Mouse (Mus musculus): ENCODE results near the gene Evpl.

The Evpl gene

DNA sequence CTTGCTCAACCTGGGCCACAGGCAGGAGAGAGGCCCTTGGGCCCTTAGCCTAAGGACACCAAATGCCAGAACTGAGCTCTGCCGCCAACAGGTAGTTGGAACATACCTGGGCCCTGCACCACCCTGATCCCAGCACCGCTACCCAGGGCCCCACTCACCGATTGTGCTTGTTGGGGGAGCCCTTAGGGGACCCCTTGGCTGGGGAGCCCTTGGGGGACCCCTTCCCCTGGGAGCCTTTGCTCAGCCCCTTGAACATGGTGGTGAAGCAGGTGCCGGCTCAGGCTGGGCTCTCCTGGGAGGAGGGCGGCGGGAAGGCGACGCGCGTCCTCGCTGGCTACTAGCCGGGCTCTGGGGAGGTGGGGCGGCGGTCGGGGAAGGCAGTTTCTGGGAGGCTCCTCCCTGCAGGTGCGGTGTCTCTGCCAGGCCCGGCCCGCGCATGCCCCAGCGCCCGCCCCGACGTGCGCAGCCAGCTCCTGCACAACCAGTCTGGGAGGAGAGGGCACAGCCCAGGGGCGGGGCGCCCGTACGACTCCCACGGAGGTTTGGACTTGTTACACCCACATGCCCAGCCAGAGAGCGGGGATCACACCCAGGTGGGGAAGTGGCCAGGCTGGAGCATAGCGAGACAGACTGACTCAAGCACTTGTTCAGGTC, at the start of gene Evpl:
Gene Evpl, minus strand, starts transcription at position 336 of the 654 bp plus-strand sequence.
- CTCF ChIA-PET = interaction anchor here (0.6 to 2.6 kb wide), 11 partner anchors 9 to 30 kb away, joined by 3 to 10 read pairs (median 4); no protein-coding TSS in a partner anchor
- POLR2A ChIA-PET = interaction anchor here (0.8 to 3.6 kb wide), 21 partner anchors 8 to 335 kb away, joined by 3 to 21 read pairs (median 4); partner anchors contain the start of gene Trim47 (in 1 of the 4)

GRCm38 (mm10) chr11:116287351-116287750, 49.5 kb upstream of the Evpl start:
- POLR2A ChIA-PET = interaction anchor here in 3 of 4 experiments (0.5 to 2.4 kb wide), 9 partner anchors 13 to 705 kb away, joined by 3 to 8 read pairs (median 3); no protein-coding TSS in a partner anchor

GRCm38 (mm10) chr11:116285770-116286191, 47.9 kb upstream of the Evpl start:
- CTCF ChIA-PET = interaction anchor here in 2 of 4 experiments (1.0 to 1.2 kb wide), 2 partner anchors 9 to 19 kb away, joined by 3 to 4 read pairs; no protein-coding TSS in a partner anchor
- POLR2A ChIA-PET = interaction anchor here in 1 of 4 experiments (0.9 to 4.6 kb wide), 2 partner anchors 38 to 55 kb away, joined by 3 to 23 read pairs; no protein-coding TSS in a partner anchor

More at GRCm38 (mm10) chr11:116287351-116287750, 49.5 kb upstream of the Evpl start:
- CTCF ChIA-PET = interaction anchor here in 3 of 4 experiments (0.6 to 2.1 kb wide), 6 partner anchors 20 to 177 kb away, joined by 3 to 8 read pairs (median 5); no protein-coding TSS in a partner anchor

GRCm38 (mm10) chr11:116283982-116284381, 46.1 kb upstream of the Evpl start:
- POLR2A ChIA-PET = interaction anchor here in 3 of 4 experiments (0.5 to 4.6 kb wide), 15 partner anchors 8 to 619 kb away, joined by 3 to 23 read pairs (median 3); partner anchors contain the start of genes Exoc7 (in 1 of the 3) and Srp68 (in 1 of the 3)

GRCm38 (mm10) chr11:116282912-116283521, 45.1 kb upstream of the Evpl start:
- CTCF ChIA-PET = interaction anchor here (0.5 to 3.2 kb wide), 14 partner anchors 11 to 568 kb away, joined by 3 to 20 read pairs (median 6); partner anchors contain the start of gene Exoc7 (in 1 of the 4)
- POLR2A ChIA-PET = interaction anchor here (0.5 to 4.6 kb wide), 25 partner anchors 8 to 618 kb away, joined by 3 to 23 read pairs (median 5); partner anchors contain the start of genes Exoc7 (in 1 of the 4), Mrpl38 (in 1 of the 4) and Srp68 (in 1 of the 4)

More at GRCm38 (mm10) chr11:116283982-116284381, 46.1 kb upstream of the Evpl start:
- CTCF ChIA-PET = interaction anchor here in 3 of 4 experiments (1.1 to 1.5 kb wide), 3 partner anchors 25 to 57 kb away, joined by 3 to 4 read pairs (median 4); no protein-coding TSS in a partner anchor

- CTCF ChIA-PET = interaction anchor here in 3 of 4 experiments (0.5 to 3.2 kb wide), 24 partner anchors 9 to 398 kb away, joined by 3 to 20 read pairs (median 4); partner anchors contain the start of genes Exoc7 (in 1 of the 3), Mrpl38 (in 1 of the 3), Prpsap1 (in 1 of the 3) and Srp68 (in 1 of the 3)
- POLR2A ChIA-PET = interaction anchor here (0.6 to 4.6 kb wide), 39 partner anchors 8 to 258 kb away, joined by 3 to 23 read pairs (median 4); partner anchors contain the start of genes Exoc7 (in 2 of the 4), Mrpl38 (in 2 of the 4), Evpl (in 1 of the 4) and Srp68 (in 1 of the 4)
These were observed 44.2 kb upstream of the Evpl start for GRCm38 (mm10) chr11:116282089-116282488.

GRCm38 (mm10) chr11:116281671-116282070, 43.8 kb upstream of the Evpl start:
- ChIA-PET CTCF (interaction anchor here in 3 of 4 experiments (0.5 to 3.2 kb wide), 24 partner anchors 8 to 399 kb away, joined by 3 to 20 read pairs (median 4); partner anchors contain the start of genes Exoc7 (in 1 of the 3), Mrpl38 (in 1 of the 3), Prpsap1 (in 1 of the 3) and Srp68 (in 1 of the 3)), POLR2A (interaction anchor here (0.6 to 4.6 kb wide), 38 partner anchors 9 to 257 kb away, joined by 3 to 23 read pairs (median 4); partner anchors contain the start of genes Exoc7 (in 2 of the 4), Mrpl38 (in 2 of the 4), Acox1 (in 1 of the 4) and Evpl (in 1 of the 4))

DNA sequence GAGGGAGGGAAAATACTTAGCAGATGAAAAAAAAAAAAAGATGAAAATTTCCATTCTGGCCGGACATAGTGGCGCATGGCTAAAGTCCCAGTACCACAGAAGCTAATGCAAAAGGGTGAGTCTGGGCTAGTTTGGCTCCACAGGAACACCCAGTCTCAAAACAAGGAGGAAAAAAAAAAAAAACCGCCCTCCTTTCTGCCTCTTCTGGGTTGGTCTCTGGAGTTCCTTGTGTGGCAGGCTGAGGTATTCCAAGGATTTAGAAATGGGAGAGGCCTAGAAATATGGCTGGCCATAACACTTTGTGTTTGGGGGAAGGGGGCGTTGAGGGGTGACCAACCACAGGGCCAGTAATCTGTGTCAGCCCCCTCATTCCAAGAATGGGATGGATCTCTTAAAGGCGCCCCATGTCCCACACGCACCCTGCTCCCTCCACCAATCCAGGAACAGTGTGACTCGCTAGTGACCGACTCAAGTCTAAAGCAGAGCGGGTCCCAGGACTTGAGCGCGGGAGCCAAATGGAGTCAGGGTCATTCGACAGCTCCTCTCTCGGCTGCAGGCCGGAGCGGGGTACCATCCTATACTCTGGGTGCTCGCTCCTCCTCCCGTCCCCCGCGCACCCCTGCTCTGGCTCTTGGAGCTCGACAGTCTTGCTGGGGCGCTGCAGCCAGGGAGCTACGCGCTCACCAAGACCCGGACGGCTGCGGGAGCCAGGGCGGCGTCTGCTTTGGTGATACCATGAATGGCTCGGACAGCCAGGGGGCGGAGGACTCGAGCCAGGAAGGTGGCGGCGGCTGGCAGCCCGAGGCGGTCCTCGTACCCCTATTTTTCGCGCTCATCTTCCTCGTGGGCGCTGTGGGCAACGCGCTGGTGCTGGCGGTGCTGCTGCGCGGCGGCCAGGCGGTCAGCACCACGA, 43.1 kb upstream of the Evpl start, which contains the start of gene Galr2:
Gene Galr2, plus strand, starts transcription at position 189 of the 913 bp plus-strand sequence.
- CTCF ChIA-PET = interaction anchor here (0.7 to 3.2 kb wide), 20 partner anchors 8 to 213 kb away, joined by 3 to 20 read pairs (median 4); partner anchors contain the start of genes Exoc7 (in 1 of the 4), Prpsap1 (in 1 of the 4) and Srp68 (in 1 of the 4)
- POLR2A ChIA-PET = interaction anchor here in 3 of 4 experiments (0.7 to 3.5 kb wide), 27 partner anchors 8 to 256 kb away, joined by 3 to 15 read pairs (median 4); partner anchors contain the start of genes Mrpl38 (in 2 of the 3), Acox1 (in 1 of the 3), Exoc7 (in 1 of the 3) and Srp68 (in 1 of the 3)

DNA sequence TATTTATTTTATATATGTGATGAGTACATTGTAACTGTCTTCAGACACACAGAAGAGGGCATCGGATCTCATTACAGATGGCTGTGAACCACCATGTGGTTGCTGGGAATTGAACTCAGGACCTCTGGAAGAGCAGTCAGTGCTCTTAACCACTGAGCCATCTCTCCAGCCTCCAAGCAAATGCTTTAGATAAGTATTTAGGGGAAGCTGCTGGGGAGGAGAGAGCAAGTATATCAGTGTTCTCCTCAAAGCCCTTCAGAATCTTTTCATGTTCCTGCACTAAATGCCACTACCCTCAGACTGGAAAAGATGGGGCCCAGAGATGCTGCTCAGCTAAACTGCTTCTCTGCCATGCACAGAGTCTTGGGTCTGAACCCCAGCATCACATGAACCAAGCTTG, 39.3 kb upstream of the Evpl start:
- POLR2A ChIA-PET = interaction anchor here in 2 of 4 experiments (1.8 kb wide), 2 partner anchors 11 to 17 kb away, joined by 3 to 5 read pairs; no protein-coding TSS in a partner anchor
- CTCF ChIA-PET = interaction anchor here in 1 of 4 experiments (1.0 kb wide), 1 partner anchor 40 kb away, joined by 3 read pairs; no protein-coding TSS in a partner anchor

DNA sequence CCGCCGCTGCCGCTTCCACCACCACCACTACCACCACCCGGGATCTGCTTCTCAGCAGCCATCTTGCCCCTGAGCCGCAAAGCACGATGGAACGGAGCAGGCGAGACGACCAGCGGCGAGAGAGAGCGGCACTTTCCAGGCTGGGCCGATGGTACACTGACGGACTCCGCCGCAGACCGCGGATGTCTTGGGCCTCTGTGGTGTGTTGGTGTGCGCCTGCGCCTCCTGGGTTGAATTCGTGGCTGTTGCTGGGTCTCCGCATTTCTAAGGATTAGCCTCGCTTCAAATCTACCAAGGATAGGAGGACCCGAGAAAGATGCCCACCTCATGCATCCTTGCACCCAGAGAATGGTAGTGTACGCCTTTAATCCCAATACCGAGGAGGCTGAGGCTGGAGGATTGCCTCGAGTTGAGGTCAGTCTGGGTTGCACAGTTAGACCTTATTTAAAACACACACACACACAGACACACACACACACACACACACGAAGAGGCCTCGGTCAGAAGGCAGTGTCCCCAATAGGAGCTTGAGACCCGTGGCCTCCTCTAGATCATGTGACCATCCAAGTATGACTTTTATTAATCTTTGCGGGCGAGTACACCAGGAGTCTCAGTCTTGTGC, 36.3 kb upstream of the Evpl start, which contains the start of gene Srp68:
Gene Srp68, minus strand, starts transcription at position 173 of the 622 bp plus-strand sequence.
- ChIA-PET POLR2A (interaction anchor here in 3 of 4 experiments (0.5 to 3.3 kb wide), 22 partner anchors 9 to 250 kb away, joined by 3 to 16 read pairs (median 4); partner anchors contain the start of gene Mrpl38 (in 1 of the 3)), CTCF (interaction anchor here in 3 of 4 experiments (0.6 to 1.2 kb wide), 5 partner anchors 8 to 190 kb away, joined by 3 to 4 read pairs (median 3); no protein-coding TSS in a partner anchor)

- ChIA-PET POLR2A (interaction anchor here (0.6 to 3.3 kb wide), 24 partner anchors 8 to 565 kb away, joined by 3 to 16 read pairs (median 4); partner anchors contain the start of genes Evpl (in 1 of the 4), Foxj1 (in 1 of the 4), Galr2 (in 1 of the 4) and Grb2 (in 1 of the 4)), CTCF (interaction anchor here in 3 of 4 experiments (0.7 to 1.2 kb wide), 7 partner anchors 8 to 73 kb away, joined by 3 to 14 read pairs (median 4); no protein-coding TSS in a partner anchor)
These were observed 35.7 kb upstream of the Evpl start for GRCm38 (mm10) chr11:116273469-116274044.

- POLR2A ChIA-PET = interaction anchor here (0.7 to 3.3 kb wide), 24 partner anchors 8 to 565 kb away, joined by 3 to 16 read pairs (median 4); partner anchors contain the start of genes Evpl (in 1 of the 4), Foxj1 (in 1 of the 4), Galr2 (in 1 of the 4) and Grb2 (in 1 of the 4)
- CTCF ChIA-PET = interaction anchor here in 3 of 4 experiments (0.7 to 1.2 kb wide), 7 partner anchors 9 to 74 kb away, joined by 3 to 14 read pairs (median 4); no protein-coding TSS in a partner anchor
These were observed 35.0 kb upstream of the Evpl start for GRCm38 (mm10) chr11:116272589-116273468.

- POLR2A ChIA-PET = interaction anchor here in 2 of 4 experiments (0.7 to 2.1 kb wide), 5 partner anchors 11 to 245 kb away, joined by 3 to 6 read pairs (median 5); no protein-coding TSS in a partner anchor
These were observed 31.7 kb upstream of the Evpl start for GRCm38 (mm10) chr11:116269560-116269959.

More at GRCm38 (mm10) chr11:116269560-116269959, 31.7 kb upstream of the Evpl start:
- CTCF ChIA-PET = interaction anchor here in 1 of 4 experiments (1.0 kb wide), 1 partner anchor 25 kb away, joined by 3 read pairs; no protein-coding TSS in a partner anchor
